Mouse (Mus musculus) myocyte (in vitro differentiated cells): ENCODE measurements at regions not wholly inside any gene's neighbourhood (a gene's known extent, or its start where the extent isn't known, plus 50 kb on each side); places are given as distances from the start of the nearest gene placed in this dataset.

Experiments
- H3K27me3 ChIP-seq: one replicate; pipeline ENCODE4 v1.6.1; 2011; ENCODE audit not compliant: control insufficient read depth, insufficient read depth, insufficient read length
- H3K36me3 ChIP-seq: one replicate; pipeline ENCODE4 v1.6.1; 2011; ENCODE audit not compliant: control insufficient read depth, insufficient read depth
- H3K4me2 ChIP-seq: one replicate; pipeline ENCODE4 v1.6.1; 2011; ENCODE audit warnings: low read depth, control low read depth
- H3K4me3 ChIP-seq: one replicate; pipeline ENCODE4 v1.5.1; 2011; ENCODE audit warnings: mild to moderate bottlenecking, control low read depth, moderate library complexity
- H3K79me2 ChIP-seq: one replicate; pipeline ENCODE4 v1.6.1; 2011; ENCODE audit not compliant: control insufficient read depth, insufficient read depth
- H3ac ChIP-seq: one replicate; pipeline ENCODE4 v1.6.1; 2011; ENCODE audit not compliant: control insufficient read depth, insufficient read length
- CEBPB ChIP-seq: IDR thresholded peaks from 2 replicates; pipeline ENCODE4 v1.6.1; 2011; ENCODE audit warnings: mild to moderate bottlenecking, moderate library complexity; ENCODE audit not compliant: poor library complexity, insufficient read depth, severe bottlenecking
- E2F4 ChIP-seq: IDR thresholded peaks from one replicate; pipeline ENCODE4 v1.6.1; 2011; ENCODE audit warnings: mild to moderate bottlenecking, control low read depth, moderate library complexity; ENCODE audit not compliant: insufficient read depth
- MAX ChIP-seq: IDR thresholded peaks from one replicate; pipeline ENCODE4 v1.6.1; 2011; ENCODE audit warnings: low read depth, mild to moderate bottlenecking, control low read depth
- MYOD1 ChIP-seq, 3 experiments: IDR thresholded peaks; one replicate each; pipeline ENCODE4 v1.6.1; 2011; ENCODE audit warnings: control low read depth in 2 of 3, low read depth in 2 of 3, mild to moderate bottlenecking in 2 of 3, moderate library complexity in 1 of 3; ENCODE audit not compliant: insufficient read length in 2 of 3, control insufficient read depth in 1 of 3
- MYOG ChIP-seq, 3 experiments: IDR thresholded peaks; one replicate each; pipeline ENCODE4 v1.6.1; 2011; ENCODE audit warnings: control low read depth in 2 of 3, low read depth in 2 of 3, mild to moderate bottlenecking in 2 of 3; ENCODE audit not compliant: insufficient read length in 2 of 3, control insufficient read depth in 1 of 3, insufficient read depth in 1 of 3
- POLR2A ChIP-seq: IDR thresholded peaks from one replicate; pipeline ENCODE4 v1.6.1; 2011; ENCODE audit warnings: low read depth, mild to moderate bottlenecking, control low read depth, moderate library complexity; ENCODE audit not compliant: insufficient read length
- POLR2AphosphoS2 ChIP-seq: IDR thresholded peaks from one replicate; pipeline ENCODE4 v1.6.1; 2011; ENCODE audit warnings: low read depth, control low read depth; ENCODE audit not compliant: insufficient read length
- REST ChIP-seq: IDR thresholded peaks from one replicate; pipeline ENCODE4 v1.6.1; 2011; ENCODE audit warnings: mild to moderate bottlenecking, control low read depth, moderate library complexity; ENCODE audit not compliant: insufficient read depth, insufficient read length
- SRF ChIP-seq: IDR thresholded peaks from one replicate; pipeline ENCODE4 v1.6.1; 2011; ENCODE audit warnings: low read depth; ENCODE audit not compliant: control insufficient read depth, insufficient read length
- TCF12 ChIP-seq: IDR thresholded peaks from one replicate; pipeline ENCODE4 v1.6.1; 2011; ENCODE audit warnings: mild to moderate bottlenecking, control low read depth; ENCODE audit not compliant: poor library complexity, insufficient read depth, severe bottlenecking
- TCF3 ChIP-seq: IDR thresholded peaks from one replicate; pipeline ENCODE4 v1.6.1; 2011; ENCODE audit warnings: low read depth, control low read depth; ENCODE audit not compliant: insufficient read length
- USF1 ChIP-seq: IDR thresholded peaks from one replicate; pipeline ENCODE4 v1.6.1; 2011; ENCODE audit warnings: low read depth, mild to moderate bottlenecking, control low read depth, moderate library complexity

GRCm38 (mm10) chr13:102153785-102154608 lies 386.0 kb upstream of the Pik3r1 start:
- H3K36me3 ChIP-seq = no peaks in the 10 kb centered on the region
- H3K4me2 ChIP-seq = no peak overlapping the region
- no peaks in the 10 kb centered on the region for H3K27me3 ChIP-seq

DNA sequence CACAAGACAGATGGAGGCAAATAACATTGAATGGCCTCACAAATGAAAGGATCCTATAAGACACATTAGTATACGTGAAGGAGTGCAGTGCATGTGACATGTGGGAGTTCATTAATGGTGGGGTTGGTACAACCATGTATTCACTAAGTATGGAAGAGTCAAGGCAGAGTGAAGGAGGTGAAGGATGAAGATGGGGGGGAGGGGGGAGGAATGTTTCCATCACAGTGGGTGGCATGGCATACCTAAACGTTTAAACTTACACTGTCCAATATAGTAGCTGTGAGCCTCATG lies 386.5 kb upstream of the Pik3r1 start:
- no peak overlapping the region for H3K4me3 ChIP-seq
- no peak for TF ChIP-seq USF1
- TF ChIP-seq POLR2A = no peak
- TF ChIP-seq REST = no peak
- no peak for TF ChIP-seq MAX
- no peak for TF ChIP-seq TCF12
- no peak for TF ChIP-seq SRF
- TF ChIP-seq POLR2AphosphoS2 = no peak
- no peak for TF ChIP-seq MYOG (IDR thresholded peaks at IDR 0.05; ENCODE audit: control insufficient read depth in 1 of 3, insufficient read depth in 1 of 3, insufficient read length in 2 of 3, low read depth in 2 of 3)
- no peak for TF ChIP-seq MYOD1 (IDR thresholded peaks at IDR 0.05; ENCODE audit: control insufficient read depth in 1 of 3, insufficient read length in 2 of 3, low read depth in 2 of 3)
- no peak for TF ChIP-seq TCF3
- TF ChIP-seq E2F4 = no peak
- TF ChIP-seq CEBPB = no peak
- no peaks in the 10 kb centered on the region for H3K79me2 ChIP-seq

More at GRCm38 (mm10) chr13:102153785-102154608, 386.0 kb upstream of the Pik3r1 start:
- no peak for TF ChIP-seq POLR2A
- TF ChIP-seq CEBPB = no peak
- no peak for TF ChIP-seq SRF
- no peak for TF ChIP-seq TCF12
- no peak for TF ChIP-seq E2F4
- TF ChIP-seq MYOD1 (IDR thresholded peaks at IDR 0.05; ENCODE audit: control insufficient read depth in 1 of 3, insufficient read length in 2 of 3, low read depth in 2 of 3) = no peak
- TF ChIP-seq TCF3 = no peak
- TF ChIP-seq REST = no peak
- no peak for TF ChIP-seq MAX
- TF ChIP-seq USF1 = no peak
- TF ChIP-seq POLR2AphosphoS2 = no peak
- TF ChIP-seq MYOG (IDR thresholded peaks at IDR 0.05; ENCODE audit: control insufficient read depth in 1 of 3, insufficient read depth in 1 of 3, insufficient read length in 2 of 3, low read depth in 2 of 3) = no peak
- H3K4me3 ChIP-seq = no peak overlapping the region
- no peak overlapping the region for H3ac ChIP-seq
- no peaks in the 10 kb centered on the region for H3K79me2 ChIP-seq

DNA sequence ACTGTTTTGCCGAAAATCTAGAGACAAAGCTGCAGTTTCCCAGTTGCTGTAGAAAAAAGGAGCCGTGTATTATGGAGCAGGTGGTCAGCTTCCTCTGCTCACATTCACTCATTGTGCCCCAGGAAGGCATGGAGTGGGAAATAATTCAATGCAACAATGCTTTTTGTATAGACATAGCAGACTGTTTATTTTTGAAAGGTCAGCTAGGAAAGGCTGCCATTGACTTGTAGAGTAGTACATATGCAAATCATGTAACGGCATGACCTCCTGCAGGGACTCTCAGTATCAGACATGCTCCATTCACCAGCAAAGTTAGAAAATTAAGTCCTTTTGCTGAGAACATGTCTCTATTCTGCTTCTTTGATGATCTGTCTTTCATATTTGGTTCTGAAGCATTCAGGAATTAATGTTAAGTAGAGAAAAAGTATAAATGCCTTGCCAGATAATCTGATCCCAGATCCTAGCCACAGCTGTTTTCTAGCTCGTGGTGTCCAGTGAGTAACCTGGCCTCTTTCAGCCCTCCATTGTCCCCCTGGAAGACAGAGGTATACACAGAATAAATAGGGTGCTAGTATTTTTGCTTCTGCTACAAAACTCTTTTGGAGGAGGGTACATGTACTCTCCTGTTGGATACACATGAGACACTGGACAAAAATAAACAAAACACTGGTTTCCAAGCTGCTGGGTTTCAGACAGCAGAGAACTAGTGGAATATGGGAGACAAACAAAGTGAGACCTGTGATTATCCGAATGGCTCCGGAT lies 389.5 kb upstream of the Pik3r1 start:
- no peaks in the 10 kb centered on the region for H3K27me3 ChIP-seq
- TF ChIP-seq MAX (no peak), POLR2A (no peak), REST (no peak), CEBPB (no peak), E2F4 (no peak), SRF (no peak), TCF12 (no peak), POLR2AphosphoS2 (no peak)

More for the DNA sequence above, 386.5 kb upstream of the Pik3r1 start:
- Histone ChIP-seq H3K36me3 (no peaks in the 10 kb centered on the region), H3ac (no peak overlapping the region), H3K4me2 (no peak overlapping the region), H3K27me3 (no peaks in the 10 kb centered on the region)

DNA sequence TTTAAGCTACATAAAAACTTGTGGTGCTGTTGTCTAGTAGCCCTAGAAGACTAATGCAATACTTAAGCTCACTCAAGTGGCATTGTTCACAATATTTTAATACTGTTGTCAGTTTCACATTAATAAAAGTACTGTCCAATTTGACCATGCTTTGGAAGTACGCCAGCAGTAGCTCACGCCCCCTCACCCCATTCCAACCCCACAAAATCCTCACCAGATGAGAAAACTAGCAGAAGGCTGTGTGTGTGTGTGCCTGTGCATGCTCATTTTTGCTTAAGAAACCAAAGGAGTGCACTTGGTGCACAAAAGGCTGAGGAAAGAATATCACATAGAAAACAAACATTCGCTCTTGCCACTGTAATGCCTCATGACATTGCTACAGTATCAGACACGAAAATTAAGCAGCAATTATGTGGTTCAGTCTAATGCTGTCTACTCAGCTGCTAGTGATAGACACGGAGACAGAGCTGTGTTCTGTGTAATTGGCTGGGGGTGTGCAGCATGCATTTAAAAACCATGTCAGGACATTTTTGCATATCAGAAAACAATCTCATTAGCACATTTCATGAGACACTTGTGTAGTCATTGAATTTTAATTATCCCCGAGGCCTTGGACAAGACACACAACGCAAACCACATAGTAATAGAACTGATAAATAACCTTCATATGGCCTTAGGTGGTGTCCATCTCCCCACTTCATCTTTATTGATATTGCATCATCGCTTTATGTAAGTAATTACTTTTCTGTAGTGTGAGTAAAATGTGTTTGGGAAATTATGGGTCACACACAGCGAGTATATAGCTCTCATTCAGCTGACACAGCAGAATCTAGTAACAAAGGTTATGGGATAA lies 405.6 kb upstream of the Pik3r1 start:
- no peak for TF ChIP-seq POLR2AphosphoS2
- TF ChIP-seq USF1 = no peak
- TF ChIP-seq TCF3 = no peak
- TF ChIP-seq MYOD1 (IDR thresholded peaks at IDR 0.05; ENCODE audit: control insufficient read depth in 1 of 3, insufficient read length in 2 of 3, low read depth in 2 of 3) = no peak
- no peak for TF ChIP-seq POLR2A
- TF ChIP-seq CEBPB = no peak
- no peak for TF ChIP-seq E2F4
- no peak for TF ChIP-seq REST
- TF ChIP-seq SRF = no peak
- TF ChIP-seq MYOG (IDR thresholded peaks at IDR 0.05; ENCODE audit: control insufficient read depth in 1 of 3, insufficient read depth in 1 of 3, insufficient read length in 2 of 3, low read depth in 2 of 3) = no peak
- TF ChIP-seq MAX = no peak
- no peak for TF ChIP-seq TCF12
- H3K27me3 ChIP-seq = no peaks in the 10 kb centered on the region

More for the DNA sequence above, 389.5 kb upstream of the Pik3r1 start:
- H3K36me3 ChIP-seq = no peaks in the 10 kb centered on the region
- H3K79me2 ChIP-seq = no peaks in the 10 kb centered on the region
- H3ac ChIP-seq = no peak overlapping the region
- H3K4me3 ChIP-seq = no peak overlapping the region
- no peak overlapping the region for H3K4me2 ChIP-seq

More for the DNA sequence above, 405.6 kb upstream of the Pik3r1 start:
- H3K79me2 ChIP-seq = no peaks in the 10 kb centered on the region
- H3K4me2 ChIP-seq = no peak overlapping the region
- H3K4me3 ChIP-seq = no peak overlapping the region
- H3ac ChIP-seq = no peak overlapping the region
- H3K36me3 ChIP-seq = no peaks in the 10 kb centered on the region
